Mouse (Mus musculus) cerebellum, postnatal 4 days (tissue): Measurements from ENCODE around the gene 2010003K11Rik.
"Not testable (repeated sequence)": the region's sequence is repeated elsewhere in the genome, so short reads cannot be mapped to it uniquely, and the experiment has no call there.

Source experiments
- DNase-seq, 2 experiments: peaks; one replicate each; pipeline ENCODE4 v3.0.0; 2022; ENCODE audit warnings: low spot score in 2 of 2, mixed read lengths in 1 of 2

Gene 2010003K11Rik

GRCm38 (mm10) chr19:4461981-4462380 lies 36.4 kb downstream of the 2010003K11Rik start:
- no peak for DNase-seq

GRCm38 (mm10) chr19:4456227-4456626 lies 42.2 kb downstream of the 2010003K11Rik start:
- peak; percentile 52 to 65 for DNase-seq

- DNase-seq = no peak
These were observed 43.1 kb downstream of the 2010003K11Rik start for GRCm38 (mm10) chr19:4455071-4455800.

GRCm38 (mm10) chr19:4454040-4454439 lies 44.3 kb downstream of the 2010003K11Rik start:
- DNase-seq = not testable (repeated sequence)

- no peak for DNase-seq
These were observed 45.9 kb downstream of the 2010003K11Rik start for GRCm38 (mm10) chr19:4452525-4452924.

- DNase-seq = no peak
These were observed 46.4 kb downstream of the 2010003K11Rik start for GRCm38 (mm10) chr19:4451965-4452364.

- DNase-seq = no peak
These were observed 47.3 kb downstream of the 2010003K11Rik start for GRCm38 (mm10) chr19:4451098-4451497.

GRCm38 (mm10) chr19:4450666-4451065 lies 47.7 kb downstream of the 2010003K11Rik start:
- no peak for DNase-seq

- no peak for DNase-seq
These were observed 49.2 kb downstream of the 2010003K11Rik start for GRCm38 (mm10) chr19:4449230-4449629.

- no peak for DNase-seq
These were observed 50.9 kb downstream of the 2010003K11Rik start for GRCm38 (mm10) chr19:4447445-4447844.
